Mouse (Mus musculus) kidney, adult 9 months (tissue): Measurements from ENCODE around the gene Lrrc23.
"Not testable (repeated sequence)": the region's sequence is repeated elsewhere in the genome, so short reads cannot be mapped to it uniquely, and the experiment has no call there.

Experiments
- DNase-seq: peaks from one replicate; pipeline ENCODE4 v3.0.0; 2022

Lrrc23 gene

DNA sequence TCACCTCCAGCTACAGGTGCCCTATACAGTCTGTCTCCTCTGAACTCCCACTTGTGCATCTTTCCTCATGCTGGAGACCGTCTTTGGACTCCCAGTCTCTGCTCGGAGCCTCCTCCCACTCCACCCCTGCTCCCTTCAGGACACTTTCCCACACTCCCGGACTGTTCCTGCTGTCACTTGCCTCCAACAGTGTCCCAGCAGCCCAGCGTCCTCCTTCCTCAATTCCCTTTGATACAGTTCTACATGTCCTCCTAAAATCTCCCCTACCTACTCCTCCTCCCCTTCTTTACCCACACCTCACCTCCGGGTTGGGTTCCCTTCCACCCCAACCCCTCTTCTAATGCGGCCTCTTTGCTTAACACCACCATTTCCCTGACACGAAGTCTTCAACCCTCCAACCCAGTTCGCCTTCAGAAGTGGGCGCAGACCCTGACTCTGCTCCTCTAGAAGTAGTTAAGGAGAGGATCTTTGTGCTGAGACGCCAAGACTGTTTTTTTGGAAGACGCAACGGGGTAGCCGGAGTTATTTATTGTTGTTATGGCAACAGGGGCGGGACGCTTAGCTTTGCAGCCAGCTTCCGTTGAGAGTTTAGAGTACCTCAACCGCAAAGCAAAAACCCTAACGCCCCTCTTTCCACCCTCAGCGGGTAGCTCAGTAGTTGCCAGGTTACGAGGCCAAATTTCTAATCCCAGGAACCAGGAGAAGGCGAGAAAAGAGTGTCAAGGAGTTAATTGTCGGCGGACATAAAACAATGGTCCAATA lies at the start of gene Lrrc23:
Gene Lrrc23 (minus strand): TSS at position 506 of the 762 bp plus-strand sequence.
- DNase-seq: peak; percentile 55

DNA sequence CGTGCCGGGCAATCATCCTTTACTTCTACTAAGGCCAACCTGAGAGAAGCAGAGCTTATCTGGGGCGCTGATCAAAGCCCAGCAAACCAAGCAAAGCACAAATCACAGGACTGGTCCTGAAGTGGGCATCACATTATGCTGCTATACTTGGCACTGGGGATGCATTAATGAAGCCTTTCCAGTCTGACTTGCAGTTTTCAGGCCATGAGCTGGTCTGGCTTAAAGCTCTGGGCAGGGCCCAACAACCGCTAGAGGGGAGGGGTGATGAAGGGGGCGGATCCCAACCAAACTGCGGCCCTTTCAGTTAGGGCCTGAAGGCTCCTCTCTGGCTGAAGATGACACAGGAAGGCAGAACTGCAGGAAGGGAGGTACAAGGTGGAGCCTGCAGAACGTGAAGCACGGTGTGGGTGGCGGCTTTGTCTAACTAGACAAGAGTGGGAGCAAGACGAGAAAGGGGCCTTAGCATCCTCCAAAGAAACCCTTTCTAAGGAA lies 48.6 kb upstream of the Lrrc23 start:
- DNase-seq: peak; percentile 68

DNA sequence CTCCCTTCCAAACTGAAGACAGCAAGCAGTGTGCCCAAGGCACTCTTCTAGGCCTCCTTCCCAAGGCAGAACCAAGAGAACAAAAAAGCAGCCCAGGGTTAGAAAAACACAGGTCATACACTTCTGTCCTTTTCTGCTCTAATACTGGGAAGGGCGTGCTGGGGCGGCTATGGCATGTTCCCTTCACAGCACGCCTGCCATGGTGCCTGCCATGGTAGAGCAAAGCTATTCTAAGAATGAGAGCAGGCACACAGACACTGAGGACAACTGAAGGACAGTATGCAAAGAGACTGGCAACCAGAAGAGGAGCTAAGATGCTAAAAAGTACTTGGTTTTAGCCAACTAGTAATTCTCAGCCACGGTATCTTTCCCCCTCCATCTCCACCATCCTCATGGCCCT lies 42.5 kb upstream of the Lrrc23 start:
- no peak for DNase-seq

DNA sequence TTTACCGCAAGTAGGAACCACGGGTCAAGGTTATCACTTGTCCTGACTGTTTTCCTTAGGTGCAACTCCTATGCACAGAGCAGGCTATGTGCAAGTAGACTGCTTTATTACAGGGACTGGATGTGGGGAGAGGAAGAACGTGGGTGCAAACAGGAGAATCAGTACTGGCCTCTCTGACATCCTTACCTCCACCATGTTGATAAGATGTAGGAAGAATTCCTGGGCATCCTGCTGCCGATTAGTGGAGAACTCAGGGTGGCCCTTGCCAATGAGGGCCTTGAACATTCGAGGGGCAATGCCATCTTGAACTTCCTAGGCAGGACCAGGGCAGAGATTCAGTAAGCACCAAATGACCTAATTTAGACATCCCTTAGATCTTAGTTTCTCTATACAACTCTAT lies 41.4 kb upstream of the Lrrc23 start:
- no peak for DNase-seq

DNA sequence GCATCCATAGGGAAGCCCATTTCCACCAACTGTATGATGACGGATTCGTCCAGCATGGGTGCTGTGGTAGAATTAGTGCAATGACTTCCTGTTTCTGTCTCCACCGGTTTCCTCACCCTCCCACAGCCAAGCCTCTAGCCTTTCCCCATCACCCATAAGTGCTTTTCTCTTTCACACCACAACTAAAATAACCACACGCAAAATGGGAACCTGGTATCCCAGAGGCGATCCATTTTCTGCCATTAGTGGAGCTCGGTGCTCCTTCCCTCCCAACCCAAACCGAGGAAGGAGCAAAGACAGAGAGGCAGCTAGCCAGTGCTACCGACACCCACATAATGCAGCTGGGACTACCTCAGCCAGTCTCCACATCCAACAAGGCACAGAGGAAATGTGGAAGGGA lies 38.4 kb upstream of the Lrrc23 start:
- no peak for DNase-seq

DNA sequence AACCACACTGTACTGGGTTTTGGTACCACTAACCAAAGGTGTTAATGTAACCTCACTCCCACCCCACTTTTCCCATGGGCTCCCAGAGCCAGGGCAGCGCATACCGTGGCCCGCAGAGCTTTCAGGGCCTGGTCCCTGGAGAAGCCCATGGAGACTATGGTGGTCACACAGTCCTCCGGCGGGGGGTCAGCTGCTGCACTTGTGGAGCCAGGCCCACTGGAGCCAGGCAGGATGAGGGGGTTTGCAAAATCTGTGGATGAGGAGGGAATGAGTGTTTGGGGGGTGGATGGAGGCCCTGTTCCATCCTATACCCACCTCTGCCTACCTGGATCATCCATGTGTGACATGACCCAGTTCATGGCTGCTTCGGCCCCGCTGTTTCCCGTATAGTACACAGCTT lies 38.0 kb upstream of the Lrrc23 start:
- no peak for DNase-seq

DNA sequence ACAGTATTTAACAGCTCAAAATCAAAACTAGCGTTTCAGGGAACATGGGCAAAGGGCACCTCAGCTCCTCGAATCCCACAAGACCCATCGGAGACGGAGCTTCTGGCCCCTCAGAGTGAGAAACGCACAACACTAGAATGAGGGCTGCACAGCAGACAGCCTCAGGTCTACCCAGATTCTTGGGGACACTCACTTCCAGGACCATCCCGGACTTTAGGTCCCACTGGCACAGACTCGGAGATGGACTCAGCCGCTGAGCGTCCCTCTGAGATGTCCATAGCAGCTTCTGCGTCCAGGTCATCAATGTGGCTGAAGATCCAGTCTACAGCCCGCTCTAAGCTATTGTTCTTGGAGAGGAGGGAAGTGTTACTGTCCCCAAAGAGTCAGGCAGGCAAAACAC lies 37.6 kb upstream of the Lrrc23 start:
- no peak for DNase-seq

DNA sequence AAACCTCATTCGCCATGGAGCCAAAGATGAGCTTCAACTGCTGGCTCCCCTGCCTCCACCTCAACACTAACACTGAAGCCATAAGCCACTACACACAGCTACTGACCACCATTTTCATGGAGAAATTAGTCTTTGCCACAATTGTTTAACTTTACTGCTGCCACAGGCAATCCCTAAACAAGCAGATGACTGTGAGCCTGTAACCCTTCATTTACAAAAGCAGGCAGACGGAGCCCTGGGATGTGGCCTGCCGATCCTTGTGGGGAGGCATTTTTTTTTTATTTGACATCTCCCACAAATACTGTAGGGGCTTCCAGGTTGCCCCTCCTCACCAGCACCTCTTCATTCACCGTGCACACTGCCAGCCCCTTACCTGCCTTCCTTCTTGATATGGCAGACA lies 37.1 kb upstream of the Lrrc23 start:
- DNase-seq: no peak

DNA sequence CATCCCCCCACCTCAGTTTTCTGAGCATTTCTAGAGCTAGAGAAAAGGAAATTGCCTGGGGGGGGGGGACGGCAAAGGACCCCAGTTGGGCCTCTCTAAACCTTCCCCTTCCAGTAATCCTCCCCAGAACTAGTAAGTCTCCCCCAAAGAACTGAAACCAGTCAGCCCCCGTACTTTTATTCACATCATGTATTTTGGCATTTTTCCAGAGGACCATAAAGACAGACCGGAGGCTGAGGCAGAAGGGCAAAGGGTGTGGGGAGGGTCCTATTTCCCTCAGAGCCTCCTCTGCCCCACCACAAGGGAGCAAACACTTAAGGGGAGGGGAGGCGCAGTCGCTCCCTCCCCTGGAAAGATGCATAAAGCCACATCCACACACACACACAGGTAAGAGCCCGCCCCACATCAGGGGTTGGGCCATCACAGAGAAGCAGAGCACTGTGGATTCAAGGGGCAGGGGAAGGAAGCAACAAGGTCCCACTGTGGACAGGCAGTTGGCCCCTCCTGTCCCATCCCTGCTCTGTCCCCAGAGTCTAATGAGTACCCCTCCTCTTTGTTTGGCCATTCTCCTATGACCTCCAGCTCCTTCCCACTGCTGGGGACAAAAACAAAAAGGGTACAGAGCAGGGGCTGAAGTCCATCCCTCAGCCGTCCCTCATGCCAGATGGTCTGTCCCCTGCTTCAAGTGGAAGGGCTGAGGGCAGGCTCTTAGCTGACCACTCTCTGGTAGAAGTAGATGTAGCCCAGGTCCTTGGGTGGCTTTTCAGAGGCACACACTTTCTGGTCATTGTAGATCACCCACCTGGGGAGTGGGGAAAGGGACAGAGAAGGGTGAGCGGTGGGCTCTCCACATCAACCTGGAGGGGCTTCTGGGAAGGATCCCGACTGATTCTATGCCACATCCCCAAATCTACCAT lies 35.6 kb upstream of the Lrrc23 start:
- DNase-seq: no peak

DNA sequence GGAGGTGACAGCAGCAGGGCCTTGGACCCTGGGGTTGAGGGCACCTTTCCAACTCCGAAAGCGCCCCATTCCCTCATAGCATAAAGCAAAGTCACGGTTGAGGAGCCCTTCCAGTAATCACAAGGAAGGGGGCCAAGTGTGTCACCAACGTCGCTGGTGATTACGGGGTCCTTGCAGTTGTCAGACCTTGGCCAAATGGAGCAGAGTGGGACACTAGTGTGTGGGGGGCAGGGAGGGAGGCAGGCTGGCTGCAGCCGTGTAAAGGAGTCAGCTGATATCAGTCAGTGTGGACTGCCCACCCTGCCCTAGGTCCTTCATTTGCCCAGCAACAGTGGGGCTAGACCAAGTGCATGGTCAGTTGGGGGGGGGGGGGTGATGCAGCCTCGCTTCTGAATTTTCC lies 34.9 kb upstream of the Lrrc23 start:
- DNase-seq: no peak

DNA sequence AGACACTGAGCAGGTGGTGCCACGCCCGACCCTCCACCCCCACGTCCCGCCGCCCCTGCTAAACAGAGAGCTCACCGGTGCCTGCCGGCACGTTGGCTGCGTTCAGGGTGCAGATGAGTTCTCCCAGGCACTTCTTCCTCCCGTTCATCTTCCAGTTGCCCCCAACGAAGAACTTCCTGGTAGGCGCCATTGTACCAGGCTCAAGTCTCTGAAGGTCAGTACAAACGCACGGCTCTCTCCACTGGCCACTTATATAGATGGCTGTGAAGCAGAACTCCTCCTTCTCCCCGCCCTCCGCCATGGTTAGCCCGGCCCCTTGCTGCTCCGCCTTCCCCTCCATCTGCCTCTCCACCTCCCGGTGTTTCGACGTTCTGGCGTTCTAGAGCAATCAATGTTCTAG lies 34.4 kb upstream of the Lrrc23 start, which contains the start of gene Tpi1:
Gene Tpi1 (minus strand): TSS at position 364 of the 400 bp plus-strand sequence.
- peak; percentile 95 for DNase-seq

DNA sequence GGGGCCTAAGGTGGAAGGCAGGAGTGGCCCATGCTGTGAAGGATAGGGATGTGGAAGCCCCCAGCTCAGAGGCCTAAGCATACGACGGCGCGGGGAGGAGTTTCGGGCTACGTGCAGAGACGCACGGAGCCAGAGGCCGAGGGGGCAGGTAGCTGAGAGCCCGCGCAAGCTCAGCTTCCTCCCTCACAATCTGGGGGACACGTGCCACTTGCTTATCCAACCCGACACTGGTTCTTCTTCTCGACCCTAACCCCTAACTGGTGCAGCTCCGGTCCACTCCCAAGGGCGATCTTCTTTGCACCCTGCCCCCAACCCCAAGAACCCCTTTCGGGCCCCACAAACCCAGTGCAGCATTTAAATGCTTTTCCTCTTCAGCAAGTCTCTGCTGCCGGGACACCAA lies 34.0 kb upstream of the Lrrc23 start:
- DNase-seq: peak; percentile 68

DNA sequence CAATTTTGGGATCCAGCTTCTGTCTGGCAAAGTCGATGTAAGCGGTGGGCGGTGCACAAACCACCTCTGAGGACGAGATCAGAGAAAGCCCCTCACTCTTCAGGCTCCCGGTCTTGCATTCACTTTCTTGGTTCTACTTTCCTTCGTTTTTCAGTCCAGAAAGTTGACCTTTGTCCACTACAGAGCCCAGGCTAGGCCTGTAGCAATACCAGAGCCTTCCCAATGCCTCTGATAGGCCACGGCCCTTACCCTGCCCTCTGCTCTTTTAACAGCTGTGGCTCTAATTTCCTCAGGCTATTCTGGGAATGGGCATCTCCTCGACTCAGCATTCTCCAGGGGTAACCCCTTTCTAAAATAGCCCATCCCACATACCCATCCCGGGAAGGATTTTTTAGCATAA lies 33.3 kb upstream of the Lrrc23 start:
- DNase-seq: peak; percentile 65

DNA sequence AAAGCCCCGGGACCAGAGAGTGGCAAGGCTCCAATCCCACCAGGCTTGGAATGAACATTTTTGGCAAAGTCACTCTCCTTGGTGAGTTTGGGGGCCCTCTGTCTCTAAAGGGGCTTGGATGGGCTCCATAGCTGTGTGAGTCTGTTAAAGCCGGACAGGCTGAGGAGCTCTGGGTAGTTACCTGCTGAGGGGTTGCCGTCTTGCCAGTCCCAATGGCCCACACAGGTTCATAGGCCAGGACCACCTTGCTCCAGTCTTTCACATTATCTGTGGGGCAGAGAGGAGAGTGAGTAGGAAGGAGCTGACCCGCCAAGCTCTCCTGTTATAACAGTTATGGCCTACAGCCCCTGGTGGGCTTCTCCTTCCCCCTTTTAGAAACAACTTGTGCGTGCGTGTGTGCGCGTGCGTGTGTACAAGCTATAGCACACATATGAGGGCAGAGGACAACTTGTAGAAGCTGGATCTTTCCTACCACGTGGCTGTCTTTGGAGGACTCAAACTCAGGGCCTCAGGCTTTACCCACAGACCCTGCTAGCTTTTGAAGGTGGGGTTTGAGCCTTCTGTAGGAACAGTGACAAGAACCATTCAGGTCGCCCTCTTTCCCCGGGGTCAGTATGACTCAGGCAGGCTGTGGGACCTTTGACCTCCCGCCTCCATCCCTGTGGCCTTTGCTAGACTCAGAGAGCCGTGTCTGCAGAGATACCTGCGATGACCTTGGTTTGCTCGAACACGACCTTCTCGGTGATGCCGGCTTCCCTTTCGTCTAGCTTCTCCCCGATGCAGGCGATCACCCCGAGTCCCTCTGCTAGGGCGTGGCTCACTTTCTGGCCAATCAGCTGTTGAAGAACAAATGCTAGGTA lies 32.4 kb upstream of the Lrrc23 start:
- DNase-seq: peak; percentile 48

DNA sequence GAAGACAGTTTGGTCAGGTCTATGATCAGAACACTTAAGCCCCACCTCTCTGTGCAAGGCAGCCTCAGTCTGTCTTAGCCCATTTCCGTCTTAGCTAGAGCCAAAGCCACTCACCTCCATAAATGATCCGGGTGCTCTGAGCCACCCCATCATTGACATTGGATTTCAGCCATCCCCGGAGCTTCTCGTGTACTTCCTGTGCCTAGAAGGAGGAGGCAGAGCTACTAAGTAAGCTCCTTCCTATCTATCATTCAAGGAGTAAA lies 31.8 kb upstream of the Lrrc23 start:
- DNase-seq: no peak

DNA sequence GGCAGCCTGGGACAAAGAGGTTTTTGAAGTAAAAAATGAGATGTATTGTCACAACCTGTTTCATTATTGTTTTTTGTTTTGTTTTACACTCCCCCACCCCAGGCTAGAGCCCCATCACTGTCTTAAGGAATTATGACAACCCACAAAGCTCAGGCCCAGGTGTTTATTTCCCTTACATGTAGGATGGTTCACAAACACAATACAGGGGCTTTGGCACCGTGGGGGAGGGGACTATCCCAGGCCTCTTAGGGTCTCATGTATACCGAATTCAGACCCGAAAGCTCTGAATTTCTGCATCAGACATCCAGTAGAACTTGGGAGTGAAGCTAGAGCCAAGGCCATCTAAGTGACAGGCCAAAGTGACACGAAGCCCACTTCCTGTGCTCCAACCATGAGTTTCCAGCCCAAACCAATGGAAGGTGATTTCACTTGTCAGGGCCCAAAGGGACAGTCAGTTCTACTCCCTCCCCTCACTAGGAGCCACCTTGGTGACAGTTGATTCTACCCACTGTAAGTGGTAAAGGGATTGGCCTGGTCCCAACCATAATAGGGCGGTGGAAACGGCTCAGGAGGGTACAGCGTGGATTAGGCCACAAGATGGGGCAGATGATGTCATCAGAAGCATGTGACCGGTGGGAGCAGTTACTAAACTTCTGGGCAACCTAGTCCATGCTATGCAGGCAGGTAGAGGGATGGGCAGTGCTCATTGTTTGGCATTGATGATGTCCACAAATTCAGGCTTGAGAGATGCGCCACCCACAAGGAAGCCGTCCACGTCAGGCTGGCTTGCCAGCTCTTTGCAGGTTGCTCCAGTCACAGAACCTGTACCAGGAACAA lies 31.3 kb upstream of the Lrrc23 start:
- not testable (repeated sequence) for DNase-seq

DNA sequence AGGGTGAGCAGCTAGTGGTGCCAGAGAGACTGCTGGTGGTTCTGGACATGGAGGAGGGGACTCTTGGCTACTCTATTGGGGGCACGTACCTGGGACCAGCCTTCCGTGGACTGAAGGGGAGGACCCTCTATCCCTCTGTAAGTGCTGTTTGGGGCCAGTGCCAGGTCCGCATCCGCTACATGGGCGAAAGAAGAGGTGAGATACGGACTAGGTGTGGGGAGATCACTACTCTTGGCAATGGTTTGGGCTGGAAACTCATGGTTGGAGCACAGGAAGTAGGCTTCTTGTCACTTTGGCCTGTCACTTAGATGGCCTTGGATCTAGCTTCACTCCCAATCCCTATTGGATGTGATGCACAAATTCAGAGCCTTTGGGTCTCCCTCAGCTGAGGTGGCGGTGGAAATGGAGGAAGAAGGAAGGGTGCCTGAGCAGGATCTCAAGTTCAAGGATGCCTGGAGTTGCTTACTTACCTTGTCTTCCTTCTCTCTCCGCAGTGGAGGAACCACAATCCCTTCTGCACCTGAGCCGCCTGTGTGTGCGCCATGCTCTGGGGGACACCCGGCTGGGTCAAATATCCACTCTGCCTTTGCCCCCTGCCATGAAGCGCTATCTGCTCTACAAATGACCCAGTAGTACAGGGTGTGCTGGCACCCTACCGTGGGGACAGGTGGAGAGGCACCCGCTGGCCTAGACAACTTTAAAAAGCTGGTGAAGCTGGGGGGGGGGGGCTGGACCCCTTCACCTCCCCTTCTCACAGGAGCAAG lies 30.4 kb upstream of the Lrrc23 start:
- DNase-seq: no peak

DNA sequence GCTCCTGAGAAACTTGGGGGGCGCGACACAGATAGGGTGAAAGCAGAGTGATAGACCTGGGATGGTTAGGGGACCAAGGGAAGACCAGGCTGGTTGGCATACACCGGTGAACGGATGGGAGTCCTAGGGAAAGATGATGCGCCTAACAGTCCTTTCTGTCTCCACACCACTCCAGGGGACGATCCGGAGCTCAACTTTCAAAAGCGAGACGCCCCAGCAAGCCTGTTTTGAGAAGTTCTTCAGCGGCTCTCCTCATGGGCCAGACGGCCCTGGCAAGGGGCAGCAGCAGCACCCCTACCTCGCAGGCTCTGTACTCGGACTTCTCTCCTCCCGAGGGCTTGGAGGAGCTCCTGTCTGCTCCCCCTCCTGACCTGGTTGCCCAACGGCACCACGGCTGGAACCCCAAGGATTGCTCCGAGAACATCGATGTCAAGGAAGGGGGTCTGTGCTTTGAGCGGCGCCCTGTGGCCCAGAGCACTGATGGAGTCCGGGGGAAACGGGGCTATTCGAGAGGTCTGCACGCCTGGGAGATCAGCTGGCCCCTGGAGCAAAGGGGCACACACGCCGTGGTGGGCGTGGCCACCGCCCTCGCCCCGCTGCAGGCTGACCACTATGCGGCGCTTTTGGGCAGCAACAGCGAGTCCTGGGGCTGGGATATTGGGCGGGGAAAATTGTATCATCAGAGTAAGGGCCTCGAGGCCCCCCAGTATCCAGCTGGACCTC lies 29.7 kb upstream of the Lrrc23 start:
- peak; percentile 91 for DNase-seq

DNA sequence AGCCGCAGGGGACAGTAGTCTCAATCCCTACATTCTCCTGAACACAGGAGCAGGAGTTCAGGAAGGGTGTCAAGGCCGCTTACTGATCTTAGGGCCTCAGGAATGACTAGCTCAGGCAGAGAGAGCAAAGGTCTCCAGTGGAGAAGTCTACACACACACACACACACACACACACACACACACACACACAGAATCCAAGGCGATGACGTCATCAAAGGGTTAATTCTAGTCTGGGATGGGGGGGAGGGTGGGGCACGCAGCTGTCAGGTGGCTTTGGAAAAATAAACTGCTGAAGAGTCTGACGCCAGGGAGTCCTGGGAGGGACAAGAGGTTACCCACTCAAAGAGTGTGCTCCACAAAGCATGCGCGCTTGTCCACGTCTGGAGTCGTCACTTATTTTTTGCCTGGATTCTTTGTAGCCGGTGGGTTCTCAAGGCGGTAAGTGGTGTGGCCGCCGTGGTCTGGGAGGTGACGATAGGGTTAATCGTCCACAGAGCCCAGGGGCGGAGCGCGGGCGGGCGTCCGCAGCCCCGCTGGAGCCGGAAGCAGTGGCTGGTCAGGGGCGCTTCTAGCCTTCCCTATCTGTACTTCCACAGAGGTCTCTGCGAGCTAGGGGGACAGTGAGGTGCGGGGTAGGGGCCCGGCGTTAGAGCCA lies 29.0 kb upstream of the Lrrc23 start, which contains the start of gene Spsb2:
Gene Spsb2 (plus strand): TSS at position 304 of the 655 bp plus-strand sequence.
- DNase-seq: peak; percentile 90

DNA sequence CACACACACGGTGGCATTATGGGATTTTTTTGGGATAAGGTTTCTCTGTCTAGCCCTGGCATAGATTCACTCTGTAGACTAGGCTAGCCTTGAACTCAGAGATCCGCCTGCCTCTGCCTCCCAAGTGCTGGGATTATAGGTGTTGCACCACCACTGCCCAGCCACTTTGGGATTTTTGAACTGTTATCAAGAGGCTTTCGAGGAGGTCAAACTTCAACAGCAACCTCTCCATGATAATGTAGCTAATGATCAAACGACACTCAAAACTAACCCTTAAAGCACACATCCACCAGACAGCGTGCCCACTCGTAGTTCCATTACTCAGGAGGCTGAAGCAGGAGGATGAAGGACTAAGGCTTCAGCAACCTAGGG lies 28.4 kb upstream of the Lrrc23 start:
- DNase-seq: no peak
